Mouse (Mus musculus): Measurements from ENCODE around the gene Slc5a3. TPM values are rescaled to one million over a fixed set of nuclear protein-coding genes. Genes with fewer than 3 reads are reported as not detected.
A peak's percentile ranks its signal among the peaks of the same experiment; 100 is the strongest.

Slc5a3 gene
- total and polyA plus RNA-seq, 3 experiments, result 2.9 to 6.7 TPM; not detected in 1

- Histone ChIP-seq H3K79me2 (ENCODE audit: control insufficient read depth, insufficient read depth, low read length, poor library complexity) (no peaks in the 10 kb centered on the region), H3K4me1 (ENCODE audit: control insufficient read depth in 1 of 2, insufficient read depth in 2 of 2, low read length in 2 of 2) (no peaks in the 10 kb centered on the region), H3K9ac (ENCODE audit: control insufficient read depth, low read depth, low read length, poor library complexity, severe bottlenecking) (no peak overlapping the region), H3K9me3 (replicated peaks; ENCODE audit: insufficient read depth, low read length) (no peaks in the 10 kb centered on the region), H3K4me3 (ENCODE audit: control insufficient read depth in 1 of 2, insufficient read depth in 1 of 2, low read depth in 2 of 2, low read length in 2 of 2) (no peak overlapping the region), H3K36me3 (ENCODE audit: control insufficient read depth in 1 of 2, insufficient read depth in 2 of 2, low read length in 2 of 2) (no peaks in the 10 kb centered on the region), H3K27ac (ENCODE audit: control insufficient read depth, low read depth, low read length) (no peak overlapping the region), H3K27me3 (ENCODE audit: control insufficient read depth in 1 of 2, insufficient read depth in 2 of 2, low read length in 2 of 2) (peaks cover 22 to 25% of the 10 kb centered on the region in 2 experiments)
- TF ChIP-seq POLR2AphosphoS2 (IDR thresholded peaks at IDR 0.05; ENCODE audit: low read length) (no peak), MAZ (IDR thresholded peaks at IDR 0.05; ENCODE audit: low read depth, low read length) (no peak), MYB (IDR thresholded peaks at IDR 0.05; ENCODE audit: low read depth, low read length) (no peak), POLR2AphosphoS5 (IDR thresholded peaks at IDR 0.05; ENCODE audit: borderline replicate concordance, low read depth, low read length) (no peak), CHD1 (IDR thresholded peaks at IDR 0.05; ENCODE audit: low read depth, low read length) (no peak), GABPA (IDR thresholded peaks at IDR 0.05; ENCODE audit: low read depth, low read length) (no peak), SIN3A (IDR thresholded peaks at IDR 0.05; ENCODE audit: low read length) (no peak), CTCF (IDR thresholded peaks at IDR 0.05 in 2 of 3, conservative IDR thresholded peaks at IDR 0.05 in 1 of 3; ENCODE audit: control insufficient read depth in 1 of 3, insufficient read depth in 1 of 3, low read depth in 2 of 3, low read length in 3 of 3, poor library complexity in 1 of 3, severe bottlenecking in 1 of 3) (no peak), MYC (IDR thresholded peaks at IDR 0.05; ENCODE audit: low read depth, low read length) (no peak), USF1 (IDR thresholded peaks at IDR 0.05; ENCODE audit: low read depth, low read length) (no peak), CHD2 (IDR thresholded peaks at IDR 0.05; ENCODE audit: low read length) (no peak), TBP (IDR thresholded peaks at IDR 0.05; ENCODE audit: low read depth, low read length) (no peak), MAFK (IDR thresholded peaks at IDR 0.05; ENCODE audit: borderline replicate concordance, low read depth, low read length) (no peak), USF2 (IDR thresholded peaks at IDR 0.05; ENCODE audit: borderline replicate concordance in 1 of 2, insufficient read depth in 1 of 2, low read depth in 1 of 2, low read length in 2 of 2) (no peak)
- peak; percentile 4 for DNase-seq (ENCODE audit: low read depth, low spot score)
Measured at GRCm38 (mm10) chr16:92021656-92022400, 36.3 kb upstream of the Slc5a3 start.

- no peak for DNase-seq (ENCODE audit: low read depth, low spot score)
- H3K27ac ChIP-seq (ENCODE audit: control insufficient read depth, low read depth, low read length), result no peak overlapping the region
- no peaks in the 10 kb centered on the region for H3K36me3 ChIP-seq (ENCODE audit: control insufficient read depth in 1 of 2, insufficient read depth in 2 of 2, low read length in 2 of 2)
- TF ChIP-seq POLR2A (IDR thresholded peaks at IDR 0.05; ENCODE audit: control insufficient read depth in 1 of 2, insufficient read depth in 1 of 2, low read depth in 1 of 2, low read length in 2 of 2, poor library complexity in 1 of 2) (no peak), BHLHE40 (IDR thresholded peaks at IDR 0.05; ENCODE audit: borderline replicate concordance, low read depth, low read length) (no peak), CHD1 (IDR thresholded peaks at IDR 0.05; ENCODE audit: low read depth, low read length) (no peak), ETS1 (IDR thresholded peaks at IDR 0.05; ENCODE audit: low read depth, low read length) (no peak), RCOR1 (IDR thresholded peaks at IDR 0.05; ENCODE audit: low read depth, low read length) (no peak), TBP (IDR thresholded peaks at IDR 0.05; ENCODE audit: low read depth, low read length) (no peak), MEF2A (IDR thresholded peaks at IDR 0.05; ENCODE audit: extremely low read depth, insufficient replicate concordance, low read depth, low read length, poor library complexity, severe bottlenecking) (no peak), ZC3H11A (IDR thresholded peaks at IDR 0.05; ENCODE audit: low read depth, low read length) (no peak), MAX (IDR thresholded peaks at IDR 0.05; ENCODE audit: low read length) (no peak), ZKSCAN1 (IDR thresholded peaks at IDR 0.05; ENCODE audit: low read depth, low read length) (no peak), JUND (IDR thresholded peaks at IDR 0.05; ENCODE audit: low read depth, low read length) (no peak), MYC (IDR thresholded peaks at IDR 0.05; ENCODE audit: low read depth, low read length) (no peak), MYB (IDR thresholded peaks at IDR 0.05; ENCODE audit: low read depth, low read length) (no peak), GATA1 (IDR thresholded peaks at IDR 0.05; ENCODE audit: low read depth, low read length) (no peak), USF2 (IDR thresholded peaks at IDR 0.05; ENCODE audit: borderline replicate concordance in 1 of 2, insufficient read depth in 1 of 2, low read depth in 1 of 2, low read length in 2 of 2) (no peak), CHD2 (IDR thresholded peaks at IDR 0.05; ENCODE audit: low read length) (no peak)
- no peaks in the 10 kb centered on the region for H3K79me2 ChIP-seq (ENCODE audit: control insufficient read depth, insufficient read depth, low read length, poor library complexity)
- H3K9me3 ChIP-seq (replicated peaks; ENCODE audit: insufficient read depth, low read length), result no peaks in the 10 kb centered on the region
- no peak overlapping the region for H3K9ac ChIP-seq (ENCODE audit: control insufficient read depth, low read depth, low read length, poor library complexity, severe bottlenecking)
- peaks cover 23 to 29% of the 10 kb centered on the region in 2 experiments for H3K27me3 ChIP-seq (ENCODE audit: control insufficient read depth in 1 of 2, insufficient read depth in 2 of 2, low read length in 2 of 2)
- no peaks in the 10 kb centered on the region for H3K4me1 ChIP-seq (ENCODE audit: control insufficient read depth in 1 of 2, insufficient read depth in 2 of 2, low read length in 2 of 2)
- H3K4me3 ChIP-seq (ENCODE audit: control insufficient read depth in 1 of 2, insufficient read depth in 1 of 2, low read depth in 2 of 2, low read length in 2 of 2), result no peak overlapping the region
Measured at GRCm38 (mm10) chr16:92022494-92023283, 35.4 kb upstream of the Slc5a3 start.

Measured in MEL (cell line).